Mouse (Mus musculus) embryonic facial prominence, embryonic 14.5 days (tissue): ENCODE measurements around the gene Prokr2. TPM values are rescaled to one million over a fixed set of nuclear protein-coding genes. Genes with fewer than 3 reads are reported as not detected.

Experiments
- ATAC-seq: fragments of 200-750 bp; cut with Nextera tagmentation; 2 replicates; pipeline ENCODE4 v1.8.0; 2017; ENCODE audit warnings: low read depth, moderate number of reproducible peaks, moderate TSS enrichment
- DNase-seq: peaks from one replicate; pipeline ENCODE4 v3.0.0-alpha.2; 2015; ENCODE audit warnings: low spot score
- H3K27ac ChIP-seq: fragments of 300-500 bp; sonication (generic); replicated peaks from 2 replicates; pipeline ENCODE4 v1.5.1; 2014; ENCODE audit warnings: low read depth, mild to moderate bottlenecking, low read length, moderate library complexity
- H3K27me3 ChIP-seq: fragments of 300-500 bp; sonication (generic); replicated peaks from 2 replicates; pipeline ENCODE4 v1.6.1; 2014; ENCODE audit warnings: low read length; ENCODE audit not compliant: control insufficient read depth, insufficient read depth
- H3K36me3 ChIP-seq: fragments of 300-500 bp; sonication (generic); 2 replicates; pipeline ENCODE4 v1.6.1; 2014; ENCODE audit warnings: low read length, mixed read lengths; ENCODE audit not compliant: control insufficient read depth, insufficient read depth
- H3K4me1 ChIP-seq: fragments of 300-500 bp; sonication (generic); 2 replicates; pipeline ENCODE4 v1.6.1; 2014; ENCODE audit warnings: antibody characterized with exemption, low read length; ENCODE audit not compliant: control insufficient read depth, insufficient read depth
- H3K4me2 ChIP-seq: fragments of 300-500 bp; sonication (generic); 2 replicates; pipeline ENCODE4 v1.6.1; 2014; ENCODE audit warnings: low read depth, mild to moderate bottlenecking, low read length, moderate library complexity, mixed read lengths
- H3K4me3 ChIP-seq: fragments of 300-500 bp; sonication (generic); 2 replicates; pipeline ENCODE4 v1.5.1; 2014; ENCODE audit warnings: low read depth, mild to moderate bottlenecking, low read length
- H3K9ac ChIP-seq: fragments of 300-500 bp; sonication (generic); 2 replicates; pipeline ENCODE4 v1.6.1; 2014; ENCODE audit warnings: low read depth, mild to moderate bottlenecking, low read length, moderate library complexity, mixed read lengths
- H3K9me3 ChIP-seq: fragments of 300-500 bp; sonication (generic); 2 replicates; pipeline ENCODE4 v1.6.1; 2016; ENCODE audit warnings: low read length; ENCODE audit not compliant: control insufficient read depth
- WGBS: fragments of 180-500 bp; shearing (Covaris S2); extraction: QIAGEN DNeasy Blood & Tissue Kit; methylation state at CpG from one replicate; pipeline ENCODE4 v1.1.7; 2014; 5-methylcytosine and 5-hydroxymethylcytosine counted together
- polyA plus RNA-seq: library from polyadenylated mRNA; unstranded; fragments of >200 nt; fragmentation: Nextera tagmentation; extraction: Ambion mirVana; gene quantifications from 2 replicates; pipeline ENCODE4 v1.2.1, GENCODE M21; 2014

Gene Prokr2
- polyA plus RNA-seq, 1 experiment from 2014 or later: 1.3 TPM

DNA sequence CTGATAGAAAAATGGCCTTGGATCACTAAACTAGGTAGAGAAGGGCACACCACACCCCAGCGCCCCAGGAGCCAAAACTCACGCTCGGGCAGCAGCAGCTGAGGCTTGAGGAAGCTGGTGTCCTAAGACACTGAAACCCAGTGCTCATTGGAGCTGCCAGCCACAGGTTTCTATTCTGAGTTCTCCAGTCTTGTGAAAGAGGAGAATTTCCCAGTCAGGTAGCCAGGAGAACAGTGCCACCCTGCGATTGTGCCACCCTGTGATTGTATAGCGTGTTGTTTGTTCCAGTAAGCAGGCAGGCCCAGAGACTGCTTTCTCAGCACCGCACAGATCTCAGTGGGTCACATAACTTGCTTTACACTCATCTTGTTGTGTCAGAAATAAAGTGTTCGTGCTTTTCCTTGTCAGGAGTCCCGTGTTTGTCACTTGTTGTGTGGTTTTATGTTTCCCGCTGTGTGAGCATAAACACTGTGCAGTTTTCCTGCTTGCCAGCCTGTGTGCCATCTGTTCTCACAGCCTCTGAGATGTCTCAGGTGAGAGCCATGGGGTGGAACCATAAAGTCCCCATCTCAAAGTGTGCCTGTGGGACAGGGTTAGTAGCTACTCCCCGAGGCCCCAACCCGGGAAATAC lies 77.9 kb downstream of the Prokr2 start:
- ATAC-seq (no peak), DNase-seq (no peak)
- H3K27me3 ChIP-seq: no peaks in the 10 kb centered on the region
- H3K4me1 ChIP-seq: no peaks in the 10 kb centered on the region
- WGBS: 94% methylated on average over 11 of the region's 11 CpGs
- H3K9ac ChIP-seq: no peak overlapping the region
- H3K4me2 ChIP-seq: no peak overlapping the region
- H3K4me3 ChIP-seq: no peak overlapping the region
- H3K27ac ChIP-seq: no peak overlapping the region
- H3K9me3 ChIP-seq: no peaks in the 10 kb centered on the region
- peaks cover 52% of the 10 kb centered on the region; the same call in 1 of the 2 replicates for H3K36me3 ChIP-seq

DNA sequence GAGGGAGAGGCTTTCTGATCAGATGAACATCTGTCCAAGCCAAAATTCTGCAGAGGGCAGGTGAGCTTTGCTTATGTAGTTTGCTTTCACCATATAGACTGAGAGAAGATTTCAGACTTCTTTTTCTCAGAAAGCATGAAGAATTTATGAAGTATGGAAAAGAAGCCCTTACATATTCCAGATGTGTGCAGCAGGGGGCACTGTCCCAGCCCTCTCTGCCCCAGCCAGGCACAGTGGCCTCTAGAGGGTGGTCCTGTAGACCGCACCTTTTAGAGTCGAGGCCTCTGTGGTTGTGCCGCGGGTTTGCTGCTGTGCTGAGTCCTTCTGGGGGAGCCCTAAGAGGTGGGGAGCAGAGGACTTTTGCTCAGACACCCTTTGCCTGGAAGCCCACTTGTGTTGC lies 79.3 kb downstream of the Prokr2 start:
- ATAC-seq (no peak), DNase-seq (no peak)
- Histone ChIP-seq H3K4me2 (no peak overlapping the region), H3K27ac (no peak overlapping the region), H3K36me3 (peaks cover 61% of the 10 kb centered on the region; the same call in 1 of the 2 replicates), H3K4me3 (no peak overlapping the region), H3K9me3 (no peaks in the 10 kb centered on the region), H3K4me1 (no peaks in the 10 kb centered on the region), H3K27me3 (no peaks in the 10 kb centered on the region), H3K9ac (no peak overlapping the region)
- 48% methylated on average over 4 of the region's 4 CpGs for WGBS

DNA sequence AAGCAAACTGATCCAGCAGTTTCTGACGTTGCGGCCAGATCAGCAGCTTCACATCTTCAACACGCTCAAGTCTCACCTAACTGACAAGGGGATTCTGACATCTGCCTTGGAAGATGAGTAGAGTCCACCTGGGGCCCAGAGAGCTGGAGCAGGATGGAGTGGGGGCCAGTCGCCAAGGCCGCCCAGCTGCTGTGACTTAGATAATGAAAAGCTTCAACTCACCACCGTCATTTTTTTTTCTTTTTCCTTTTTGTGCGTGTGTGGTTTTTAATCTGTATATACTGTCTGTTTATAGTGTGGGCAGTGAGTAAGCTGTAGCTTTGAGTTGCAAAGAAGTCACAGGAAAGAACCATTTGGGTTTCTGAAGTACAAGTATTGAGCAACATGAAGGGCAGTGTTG lies 80.1 kb downstream of the Prokr2 start:
- ATAC-seq: no peak
- H3K27ac ChIP-seq: no peak overlapping the region
- H3K4me3 ChIP-seq: no peak overlapping the region
- no peaks in the 10 kb centered on the region for H3K4me1 ChIP-seq
- peaks cover 65% of the 10 kb centered on the region; the same call in 1 of the 2 replicates for H3K36me3 ChIP-seq
- no peaks in the 10 kb centered on the region for H3K9me3 ChIP-seq
- 80% methylated on average over 7 of the region's 7 CpGs for WGBS
- no peak overlapping the region for H3K9ac ChIP-seq
- DNase-seq: no peak
- no peak overlapping the region for H3K4me2 ChIP-seq
- H3K27me3 ChIP-seq: no peaks in the 10 kb centered on the region

DNA sequence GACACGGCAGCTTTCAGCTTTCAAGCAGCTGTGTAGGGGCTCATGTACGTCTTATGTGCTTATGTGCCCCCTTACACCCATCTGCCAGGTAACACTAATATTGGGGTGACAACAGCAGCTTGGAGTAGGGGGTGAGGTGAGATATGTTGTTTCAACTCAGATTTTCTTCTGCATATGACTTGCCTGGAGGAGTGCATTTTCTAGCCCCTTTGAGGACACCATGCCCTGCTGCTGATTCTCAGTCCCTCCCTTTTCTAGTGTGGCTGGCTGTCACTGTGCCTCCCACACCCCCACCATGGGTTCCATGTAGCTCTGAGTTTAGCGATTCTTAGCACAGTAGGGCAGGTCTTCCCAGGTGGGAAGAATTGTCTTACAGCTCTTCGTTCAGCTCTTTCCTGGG lies 83.8 kb downstream of the Prokr2 start:
- no peak overlapping the region for H3K27ac ChIP-seq
- ATAC-seq (no peak), DNase-seq (no peak)
- H3K4me3 ChIP-seq: no peak overlapping the region
- H3K9me3 ChIP-seq: no peaks in the 10 kb centered on the region
- no peaks in the 10 kb centered on the region for H3K4me1 ChIP-seq
- no peak overlapping the region for H3K9ac ChIP-seq
- WGBS: 92% methylated on average over 4 of the region's 4 CpGs
- H3K36me3 ChIP-seq: peaks cover 74% of the 10 kb centered on the region
- no peaks in the 10 kb centered on the region for H3K27me3 ChIP-seq
- no peak overlapping the region for H3K4me2 ChIP-seq

DNA sequence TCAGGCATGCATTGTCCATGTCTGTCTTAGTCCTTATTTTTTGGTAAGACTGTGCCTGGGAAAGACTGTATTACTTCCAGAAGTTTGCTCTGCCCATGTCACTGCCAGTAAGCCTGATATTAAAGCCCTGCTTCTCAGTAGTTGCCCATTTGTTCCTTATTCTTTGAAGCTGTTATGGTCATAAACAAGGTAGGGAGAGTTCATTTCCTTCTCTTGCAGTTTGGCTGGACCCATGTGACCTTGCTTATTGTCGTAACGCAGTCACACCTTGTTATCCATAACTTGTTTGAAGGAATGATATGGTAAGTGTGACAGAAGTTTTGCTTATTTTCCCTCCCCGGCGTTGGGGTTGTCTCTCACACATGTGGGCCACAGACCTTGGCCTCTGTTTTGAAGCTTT lies 87.0 kb downstream of the Prokr2 start:
- WGBS: 89% methylated on average over 4 of the region's 4 CpGs
- H3K4me2 ChIP-seq: no peak overlapping the region
- peaks cover 86% of the 10 kb centered on the region for H3K36me3 ChIP-seq
- ATAC-seq: no peak
- H3K27me3 ChIP-seq: no peaks in the 10 kb centered on the region
- no peaks in the 10 kb centered on the region for H3K9me3 ChIP-seq
- DNase-seq: no peak
- no peaks in the 10 kb centered on the region for H3K4me1 ChIP-seq
- H3K4me3 ChIP-seq: no peak overlapping the region
- H3K27ac ChIP-seq: no peak overlapping the region
- H3K9ac ChIP-seq: no peak overlapping the region

DNA sequence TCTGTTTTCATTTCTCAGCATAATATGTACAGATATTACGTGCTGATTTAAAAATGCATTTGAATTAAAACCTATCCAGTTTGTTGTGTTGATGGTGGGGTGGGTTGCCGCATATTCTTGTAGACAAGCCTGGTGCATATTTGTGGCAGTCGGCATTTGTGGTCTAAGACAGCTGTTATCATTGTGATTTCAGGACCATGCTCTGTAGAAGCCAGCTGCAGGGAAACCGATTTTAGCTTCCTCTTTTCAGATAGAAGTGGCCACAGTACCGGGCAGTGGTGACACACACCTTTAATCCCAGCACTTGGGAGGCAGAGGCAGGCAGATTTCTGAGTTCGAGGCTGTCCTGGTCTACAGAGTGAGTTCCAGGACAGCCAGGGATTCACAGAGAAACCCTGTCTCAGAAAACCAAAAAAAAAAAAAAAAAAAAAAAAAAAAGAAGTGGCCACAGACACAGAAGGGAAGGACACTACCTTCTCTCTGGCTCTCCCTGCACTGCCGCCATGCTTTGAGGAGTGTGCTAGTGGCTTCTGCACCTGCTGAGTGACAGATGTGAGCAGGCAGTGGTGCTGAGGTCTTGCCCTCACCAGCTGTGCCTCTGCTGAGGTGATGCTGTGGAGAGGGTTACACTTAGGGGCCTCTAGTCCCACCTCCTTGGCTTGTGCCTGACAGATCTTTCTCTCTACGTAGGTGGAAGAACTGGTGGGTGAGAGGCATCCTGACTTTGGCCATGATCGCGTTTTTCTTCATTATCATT lies 91.4 kb downstream of the Prokr2 start:
- H3K4me3 ChIP-seq: no peak overlapping the region
- ATAC-seq (no peak), DNase-seq (no peak)
- no peak overlapping the region for H3K27ac ChIP-seq
- H3K4me2 ChIP-seq: no peak overlapping the region
- H3K9ac ChIP-seq: no peak overlapping the region
- H3K4me1 ChIP-seq: no peaks in the 10 kb centered on the region
- H3K36me3 ChIP-seq: peaks cover 54% of the 10 kb centered on the region
- H3K9me3 ChIP-seq: no peaks in the 10 kb centered on the region
- WGBS: 89% methylated on average over 10 of the region's 10 CpGs
- H3K27me3 ChIP-seq: no peaks in the 10 kb centered on the region

DNA sequence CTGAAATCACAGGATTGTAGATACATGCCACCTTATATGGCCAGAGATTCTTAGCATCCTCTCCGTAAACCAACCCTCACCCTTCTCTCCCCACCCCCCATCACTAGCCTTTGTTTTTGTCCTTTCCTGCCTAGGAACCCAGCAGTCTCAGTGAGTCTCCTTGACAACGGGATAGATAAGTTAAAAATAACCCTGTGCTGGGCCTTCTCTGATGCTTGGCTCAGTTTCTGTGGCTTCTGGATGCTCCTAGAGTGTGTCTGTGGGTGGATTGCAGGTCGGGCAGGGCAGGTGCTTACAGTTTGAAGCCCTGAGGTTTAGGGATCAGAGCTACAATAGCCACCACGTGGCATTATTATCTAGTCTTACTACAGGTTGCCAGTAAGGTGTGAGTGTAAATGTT lies 93.2 kb downstream of the Prokr2 start:
- ATAC-seq: no peak
- Histone ChIP-seq H3K4me3 (no peak overlapping the region), H3K9ac (no peak overlapping the region), H3K4me1 (no peaks in the 10 kb centered on the region), H3K27me3 (no peaks in the 10 kb centered on the region), H3K27ac (no peak overlapping the region), H3K4me2 (no peak overlapping the region), H3K9me3 (peaks cover 2% of the 10 kb centered on the region; the same call in 1 of the 2 replicates), H3K36me3 (peaks cover 36% of the 10 kb centered on the region)
- WGBS: 46% methylated on average over 4 of the region's 4 CpGs
- no peak for DNase-seq

DNA sequence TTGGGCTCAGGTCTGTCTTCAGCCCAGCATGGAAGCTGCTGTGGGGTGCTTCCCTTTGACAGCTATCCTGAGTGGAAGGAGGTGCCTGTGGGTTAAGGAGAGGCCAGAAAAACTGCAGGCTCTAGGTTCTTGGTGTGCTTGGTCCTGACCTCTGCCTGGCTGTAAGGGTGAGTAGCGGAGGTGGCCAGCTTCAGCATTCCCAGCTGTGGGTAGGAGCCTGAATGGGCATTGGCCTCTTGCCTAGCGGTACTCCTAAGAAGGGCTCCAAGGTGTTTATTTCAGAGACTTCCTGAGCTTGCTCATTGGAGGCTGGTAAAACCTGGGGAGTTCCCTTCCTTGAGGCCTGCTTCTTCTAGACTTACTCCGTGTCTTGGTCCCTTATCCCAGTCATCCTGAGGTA lies 94.0 kb downstream of the Prokr2 start:
- Histone ChIP-seq H3K4me2 (no peak overlapping the region), H3K9me3 (peaks cover 9% of the 10 kb centered on the region; the same call in 1 of the 2 replicates), H3K27me3 (no peaks in the 10 kb centered on the region), H3K27ac (no peak overlapping the region), H3K4me1 (no peaks in the 10 kb centered on the region), H3K9ac (no peak overlapping the region), H3K36me3 (peaks cover 30% of the 10 kb centered on the region), H3K4me3 (no peak overlapping the region)
- ATAC-seq: no peak
- no peak for DNase-seq
- 63% methylated on average over 3 of the region's 3 CpGs for WGBS

DNA sequence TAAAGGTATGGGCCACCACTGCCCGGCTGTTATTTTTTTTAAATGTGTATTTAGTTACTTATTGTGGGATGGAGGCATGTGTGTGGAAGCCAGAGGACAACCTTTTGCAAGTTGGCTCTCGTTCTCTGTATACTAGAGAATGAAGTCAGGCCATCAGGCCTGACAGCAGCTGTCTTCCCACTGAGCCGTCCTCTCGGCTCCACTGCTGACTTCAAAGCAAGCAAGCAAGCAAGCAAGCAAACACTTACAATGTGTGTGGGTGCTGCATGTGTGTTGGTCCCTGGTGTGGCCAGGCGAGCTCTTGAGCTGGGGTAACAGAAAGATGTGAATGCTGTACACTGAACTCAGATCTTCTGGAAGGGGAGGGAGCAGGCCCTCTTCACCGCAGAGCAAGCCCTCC lies 94.4 kb downstream of the Prokr2 start:
- DNase-seq (no peak), ATAC-seq (no peak)
- 69% methylated on average over 6 of the region's 6 CpGs for WGBS
- no peak overlapping the region for H3K4me2 ChIP-seq
- H3K27me3 ChIP-seq: no peaks in the 10 kb centered on the region
- H3K9me3 ChIP-seq: peaks cover 9% of the 10 kb centered on the region; the same call in 1 of the 2 replicates
- no peak overlapping the region for H3K9ac ChIP-seq
- H3K27ac ChIP-seq: no peak overlapping the region
- no peaks in the 10 kb centered on the region for H3K4me1 ChIP-seq
- no peak overlapping the region for H3K4me3 ChIP-seq
- H3K36me3 ChIP-seq: peaks cover 25% of the 10 kb centered on the region
